Comparison of ENCODE assay signal across 8 mouse cellular contexts in the genomic region with DNA sequence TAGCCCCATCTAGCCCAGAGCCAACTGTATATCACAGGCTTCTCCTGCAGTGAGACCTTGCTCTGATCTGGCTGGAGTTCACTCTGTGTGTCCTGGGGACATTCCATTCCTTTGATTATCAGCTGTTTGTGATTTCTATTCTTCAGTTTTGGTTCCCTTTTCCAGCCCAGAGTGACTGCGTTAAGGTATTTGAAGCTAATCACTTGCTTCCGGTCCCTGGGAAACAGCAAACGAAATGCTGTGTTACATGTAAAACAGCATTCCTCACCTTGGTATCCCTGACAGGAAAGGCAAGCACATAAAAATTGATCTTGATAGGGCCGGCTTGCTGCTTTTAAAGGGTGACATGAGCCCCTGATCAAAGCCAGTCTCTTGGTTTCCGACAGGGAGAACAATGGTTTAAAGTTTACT. TPM values are rescaled to one million over a fixed set of nuclear protein-coding genes. Genes with fewer than 3 reads are reported as not detected.
DNase-seq lines count a peak whose midpoint lies in the region; ATAC-seq and TF ChIP-seq lines count a peak whose summit lies in the region.

No protein-coding gene starts in this region.

- H3K4me3 ChIP-seq in heart, adult 2 months = peak overlapping the region; percentile 26; the same call in 1 of the 2 replicates
- H3K4me3 ChIP-seq in ES-Bruce4 (ENCODE audit: low read depth, low read length) = no peak overlapping the region
- no peak overlapping the region for H3K4me3 ChIP-seq in heart, embryonic 12.5 days
- H3K4me3 ChIP-seq in midbrain, embryonic 12.5 days = peak overlapping the region; percentile 6; the same call in 1 of the 2 replicates
- H3K4me3 ChIP-seq in gastrocnemius, adult 2 months = no peak overlapping the region

- no peaks in the 10 kb centered on the region for H3K79me2 ChIP-seq in heart, adult 2 months (replicated peaks; ENCODE audit: control insufficient read depth, insufficient read depth, low read length)

- peaks cover 4% of the 10 kb centered on the region for H3K36me3 ChIP-seq in heart, adult 2 months (ENCODE audit: control insufficient read depth, insufficient read depth, low read length)
- H3K36me3 ChIP-seq in ES-Bruce4 (ENCODE audit: control insufficient read depth, insufficient read depth, low read length, poor library complexity, severe bottlenecking) = peaks cover 78% of the 10 kb centered on the region
- peaks cover 66% of the 10 kb centered on the region for H3K36me3 ChIP-seq in heart, embryonic 12.5 days
- peaks cover 46% of the 10 kb centered on the region for H3K36me3 ChIP-seq in midbrain, embryonic 12.5 days

- H3K27ac ChIP-seq in heart, adult 2 months = peak overlapping the region; percentile 56
- H3K27ac ChIP-seq in ES-Bruce4 (ENCODE audit: insufficient read depth, low read length) = peak overlapping the region; percentile 33
- 0 out of 2 replicates have a peak overlapping the region, but pooled peaks have one; percentile 17 for H3K27ac ChIP-seq in heart, embryonic 12.5 days (ENCODE audit: poor library complexity, severe bottlenecking)
- H3K27ac ChIP-seq in midbrain, embryonic 12.5 days (replicated peaks) = peak overlapping the region; percentile 86; the same call in 1 of the 2 replicates
- no peak overlapping the region for H3K27ac ChIP-seq in gastrocnemius, adult 2 months

- intact Hi-C loops in heart, adult 2 months (cut with DNase I) = no loop called here
- intact Hi-C loops in heart, postnatal 14 days (cut with DNase I) = no loop called here
- intact Hi-C loops in gastrocnemius, adult 2 months (cut with DNase I) = loop anchor here (10.0 kb wide), 1 partner anchor 196 kb away; no protein-coding TSS in a partner anchor

- H3K9ac ChIP-seq in heart, adult 2 months (ENCODE audit: low read depth, low read length) = no peak overlapping the region
- H3K9ac ChIP-seq in ES-Bruce4 (ENCODE audit: low read depth, poor library complexity, severe bottlenecking) = no peak overlapping the region
- no peak overlapping the region for H3K9ac ChIP-seq in heart, embryonic 12.5 days
- no peak overlapping the region for H3K9ac ChIP-seq in midbrain, embryonic 12.5 days (replicated peaks)

- H3K4me1 ChIP-seq in heart, adult 2 months (ENCODE audit: control insufficient read depth, insufficient read depth, low read length) = peaks cover 21% of the 10 kb centered on the region
- H3K4me1 ChIP-seq in ES-Bruce4 (ENCODE audit: control insufficient read depth, insufficient read depth, low read length) = peaks cover 14% of the 10 kb centered on the region
- peaks cover 74% of the 10 kb centered on the region for H3K4me1 ChIP-seq in heart, embryonic 12.5 days (replicated peaks)
- H3K4me1 ChIP-seq in midbrain, embryonic 12.5 days = peaks cover 98% of the 10 kb centered on the region

- no peak for TF ChIP-seq CTCF in heart, adult 2 months (IDR thresholded peaks at IDR 0.05)
- no peak for TF ChIP-seq CTCF in ES-Bruce4 (IDR thresholded peaks at IDR 0.05; ENCODE audit: low read depth, low read length)
- TF ChIP-seq CTCF in gastrocnemius, adult 2 months (IDR thresholded peaks at IDR 0.05) = no peak

- no peak for DNase-seq in heart, adult 2 months
- no peak for DNase-seq in heart, postnatal 14 days
- no peak for DNase-seq in frontal cortex, postnatal 36 days (ENCODE audit: low spot score in 2 of 2)
- no peak for DNase-seq in right cerebral cortex, postnatal 14 days
- no peak for DNase-seq in gastrocnemius, adult 2 months

- TF ChIP-seq EP300 in heart, adult 2 months (IDR thresholded peaks at IDR 0.05; ENCODE audit: insufficient read depth, low read depth, low read length) = no peak
- TF ChIP-seq EP300 in ES-Bruce4 (IDR thresholded peaks at IDR 0.05; ENCODE audit: insufficient read depth, low read depth, low read length) = no peak

- peak overlapping the region; percentile 2; the same call in 1 of the 2 replicates for H3K4me2 ChIP-seq in heart, embryonic 12.5 days
- peak overlapping the region; percentile 32 for H3K4me2 ChIP-seq in midbrain, embryonic 12.5 days (replicated peaks)

- no peaks in the 10 kb centered on the region for H3K27me3 ChIP-seq in heart, adult 2 months (ENCODE audit: control insufficient read depth, insufficient read depth, low read length)
- no peaks in the 10 kb centered on the region for H3K27me3 ChIP-seq in ES-Bruce4 (ENCODE audit: control insufficient read depth, insufficient read depth, low read length, poor library complexity, severe bottlenecking)
- no peaks in the 10 kb centered on the region for H3K27me3 ChIP-seq in heart, embryonic 12.5 days (replicated peaks)
- peaks cover 15% of the 10 kb centered on the region; the same call in 1 of the 2 replicates for H3K27me3 ChIP-seq in midbrain, embryonic 12.5 days

- 30% methylated on average over 5 of the region's 5 CpGs for whole genome bisulfite sequencing in heart, adult 2 months
- WGBS in heart, embryonic 12.5 days = 20% methylated on average over 5 of the region's 5 CpGs
- 17% methylated on average over 5 of the region's 5 CpGs for WGBS in midbrain, embryonic 12.5 days

- H3K9me3 ChIP-seq in ES-Bruce4 (replicated peaks; ENCODE audit: control insufficient read depth, insufficient read depth, low read length, poor library complexity, severe bottlenecking) = no peaks in the 10 kb centered on the region
- H3K9me3 ChIP-seq in heart, embryonic 12.5 days (replicated peaks) = no peaks in the 10 kb centered on the region
- no peaks in the 10 kb centered on the region for H3K9me3 ChIP-seq in midbrain, embryonic 12.5 days

- TF ChIP-seq POLR2A in heart, adult 2 months (IDR thresholded peaks at IDR 0.05; ENCODE audit: insufficient read depth, low read depth, low read length) = no peak
- TF ChIP-seq POLR2A in ES-Bruce4 (IDR thresholded peaks at IDR 0.05; ENCODE audit: insufficient read depth, low read length) = no peak

- ATAC-seq in heart, embryonic 12.5 days (ENCODE audit: insufficient number of reproducible peaks, low FRiP score) = no peak
- no peak for ATAC-seq in midbrain, embryonic 12.5 days (ENCODE audit: low FRiP score, low read depth)

RNA-seq across cellular contexts. Expression of gene Enc1, which starts 8.2 kb away (rescaled TPM):
- total RNA-seq in heart, adult 2 months (2021) = 1 to 10 TPM; 7.7 to 10.0 TPM
- 5.2 and 6.3 TPM in 2 replicates for polyA plus RNA-seq in heart, adult 2 months (2012; rRNA removed)
- 10 to 100 TPM; 11.2 to 11.3 TPM for total RNA-seq in heart, postnatal 14 days (2021)
- 83.0 TPM in 2 replicates for polyA plus RNA-seq in ES-Bruce4 (2011; ENCODE audit: insufficient read depth, insufficient read length, low read depth, missing spikeins)
- polyA plus RNA-seq in heart, embryonic 12.5 days (2016; fragmentation: Nextera tagmentation; extraction: Ambion mirVana) = 4.5 and 5.7 TPM in 2 replicates
- 21.9 and 22.0 TPM in 2 replicates for polyA plus RNA-seq in midbrain, embryonic 12.5 days (2016; fragmentation: Nextera tagmentation; extraction: Ambion mirVana)
- total RNA-seq in gastrocnemius, adult 2 months (2021) = 1 to 10 TPM; 1.1 to 4.8 TPM

RNA-seq across cellular contexts. Expression of gene Hexb, which starts 50.9 kb away (rescaled TPM):
- 10 to 100 TPM; 21.2 to 21.7 TPM for total RNA-seq in heart, adult 2 months (2021)
- polyA plus RNA-seq in heart, adult 2 months (2012; rRNA removed) = 21.3 and 26.5 TPM in 2 replicates
- total RNA-seq in heart, postnatal 14 days (2021) = 10 to 100 TPM; 22.9 to 24.4 TPM
- 53.4 and 59.7 TPM in 2 replicates for polyA plus RNA-seq in ES-Bruce4 (2011; ENCODE audit: insufficient read depth, insufficient read length, low read depth, missing spikeins)
- polyA plus RNA-seq in heart, embryonic 12.5 days (2016; fragmentation: Nextera tagmentation; extraction: Ambion mirVana) = 32.5 and 33.1 TPM in 2 replicates
- 23.8 and 24.2 TPM in 2 replicates for polyA plus RNA-seq in midbrain, embryonic 12.5 days (2016; fragmentation: Nextera tagmentation; extraction: Ambion mirVana)
- 10 to 100 TPM in 1 of 2 experiments, 1 to 10 TPM in 1; 7.6 to 10.9 TPM for total RNA-seq in gastrocnemius, adult 2 months (2021)

Comparison
In these comparisons a context has a peak if more than half of its experiments do, and no peak if none do; other contexts are left out.
1. H3K4me3 ChIP-seq: peak in heart, adult 2 months (single experiment) and midbrain, embryonic 12.5 days (single experiment); none in ES-Bruce4 (single experiment), heart, embryonic 12.5 days (single experiment) and gastrocnemius, adult 2 months (single experiment).